Mouse (Mus musculus): Measurements from ENCODE around the gene Abcg1. TPM values are rescaled to one million over a fixed set of nuclear protein-coding genes. Genes with fewer than 3 reads are reported as not detected.

The Abcg1 gene
- polyA plus RNA-seq, 1 experiment from 2014 or later, result 21.8 TPM

DNA sequence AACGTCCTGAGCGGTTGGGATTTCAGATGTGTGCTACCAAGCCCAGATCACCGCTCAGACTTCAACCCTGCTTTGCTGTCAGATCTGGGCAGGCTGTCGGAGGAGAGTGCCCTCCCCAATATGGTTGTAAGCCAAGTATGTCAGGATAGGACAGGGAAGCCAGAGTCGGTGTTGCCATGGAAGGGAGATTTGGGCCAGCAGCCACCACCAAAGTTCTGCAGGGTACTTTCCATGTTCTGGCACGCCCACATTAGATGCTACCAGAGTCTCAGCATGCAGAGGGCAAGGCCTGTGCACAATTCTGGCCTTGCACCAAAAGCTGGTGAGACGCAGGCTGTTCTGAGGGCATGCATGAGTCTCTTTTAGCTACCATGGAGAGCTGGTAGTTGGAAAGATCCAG is 28.7 kb downstream of the Abcg1 start:
- ATAC-seq, result no peak
- no peaks in the 10 kb centered on the region for H3K27me3 ChIP-seq
- H3K36me3 ChIP-seq, result no peaks in the 10 kb centered on the region
- H3K4me1 ChIP-seq (replicated peaks), result peaks cover 41% of the 10 kb centered on the region
- H3K4me3 ChIP-seq (replicated peaks), result no peak overlapping the region
- H3K9ac ChIP-seq (replicated peaks), result no peak overlapping the region
- WGBS, result 92% methylated on average over 7 of the region's 7 CpGs
- no peak overlapping the region for H3K27ac ChIP-seq
- H3K4me2 ChIP-seq (replicated peaks), result no peak overlapping the region
- H3K9me3 ChIP-seq, result no peaks in the 10 kb centered on the region

DNA sequence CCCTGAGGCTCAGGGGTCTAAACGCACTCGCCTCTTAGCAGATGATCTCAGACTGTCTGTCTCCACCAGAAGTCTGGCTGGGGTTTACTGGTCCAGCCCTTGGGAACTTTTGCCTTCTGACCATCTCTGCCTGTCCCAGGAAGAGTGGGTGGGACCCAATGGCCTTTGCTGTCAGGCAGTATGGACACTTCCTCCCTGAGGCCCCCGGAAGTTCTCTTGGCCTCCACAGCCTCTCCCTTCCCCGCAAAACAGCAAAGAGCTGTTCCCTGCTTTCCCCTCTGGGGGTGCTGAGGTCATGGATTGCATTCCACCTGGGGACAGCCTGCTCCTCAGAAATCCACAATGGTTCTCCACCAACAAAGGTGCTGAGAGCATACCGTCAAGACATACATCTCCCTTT is 31.2 kb downstream of the Abcg1 start:
- Histone ChIP-seq H3K4me2 (replicated peaks) (no peak overlapping the region), H3K9ac (replicated peaks) (0 out of 2 replicates have a peak overlapping the region, but pooled peaks have one; percentile 5), H3K27ac (no peak overlapping the region), H3K27me3 (no peaks in the 10 kb centered on the region), H3K4me1 (replicated peaks) (peaks cover 45% of the 10 kb centered on the region), H3K4me3 (replicated peaks) (no peak overlapping the region), H3K36me3 (peaks cover 8% of the 10 kb centered on the region; the same call in 1 of the 2 replicates), H3K9me3 (no peaks in the 10 kb centered on the region; the same call in 1 of the 2 replicates)
- WGBS, result 64% methylated on average over 5 of the region's 5 CpGs
- ATAC-seq, result no peak

- H3K36me3 ChIP-seq, result peaks cover 10% of the 10 kb centered on the region
- H3K27ac ChIP-seq, result peak overlapping the region; percentile 68; the same call in 1 of the 2 replicates
- H3K4me3 ChIP-seq (replicated peaks), result no peak overlapping the region
- no peak overlapping the region for H3K4me2 ChIP-seq (replicated peaks)
- peaks cover 54% of the 10 kb centered on the region for H3K4me1 ChIP-seq (replicated peaks)
- no peak overlapping the region for H3K9ac ChIP-seq (replicated peaks)
- WGBS, result 80% methylated on average over 8 of the region's 8 CpGs
- H3K9me3 ChIP-seq, result no peaks in the 10 kb centered on the region; the same call in 1 of the 2 replicates
- no peak for ATAC-seq
- H3K27me3 ChIP-seq, result no peaks in the 10 kb centered on the region
These were observed 32.4 kb downstream of the Abcg1 start for GRCm38 (mm10) chr17:31089848-31090247.

- Histone ChIP-seq H3K27me3 (no peaks in the 10 kb centered on the region), H3K36me3 (peaks cover 21% of the 10 kb centered on the region), H3K27ac (peak overlapping the region; percentile 68), H3K4me3 (replicated peaks) (no peak overlapping the region), H3K9me3 (no peaks in the 10 kb centered on the region; the same call in 1 of the 2 replicates), H3K9ac (replicated peaks) (no peak overlapping the region), H3K4me2 (replicated peaks) (no peak overlapping the region), H3K4me1 (replicated peaks) (peaks cover 54% of the 10 kb centered on the region)
- WGBS, result 34% methylated on average over 13 of the region's 13 CpGs
- peak; percentile 40 for ATAC-seq
These were observed 33.7 kb downstream of the Abcg1 start for GRCm38 (mm10) chr17:31091023-31091735.

- Histone ChIP-seq H3K36me3 (peaks cover 52% of the 10 kb centered on the region), H3K4me3 (replicated peaks) (no peak overlapping the region), H3K9ac (replicated peaks) (no peak overlapping the region), H3K9me3 (no peaks in the 10 kb centered on the region; the same call in 1 of the 2 replicates), H3K4me2 (replicated peaks) (no peak overlapping the region), H3K4me1 (replicated peaks) (peaks cover 33% of the 10 kb centered on the region), H3K27ac (no peak overlapping the region), H3K27me3 (no peaks in the 10 kb centered on the region)
- WGBS, result 57% methylated on average over 5 of the region's 5 CpGs
- ATAC-seq, result no peak
These were observed 37.3 kb downstream of the Abcg1 start for GRCm38 (mm10) chr17:31094781-31095180.

DNA sequence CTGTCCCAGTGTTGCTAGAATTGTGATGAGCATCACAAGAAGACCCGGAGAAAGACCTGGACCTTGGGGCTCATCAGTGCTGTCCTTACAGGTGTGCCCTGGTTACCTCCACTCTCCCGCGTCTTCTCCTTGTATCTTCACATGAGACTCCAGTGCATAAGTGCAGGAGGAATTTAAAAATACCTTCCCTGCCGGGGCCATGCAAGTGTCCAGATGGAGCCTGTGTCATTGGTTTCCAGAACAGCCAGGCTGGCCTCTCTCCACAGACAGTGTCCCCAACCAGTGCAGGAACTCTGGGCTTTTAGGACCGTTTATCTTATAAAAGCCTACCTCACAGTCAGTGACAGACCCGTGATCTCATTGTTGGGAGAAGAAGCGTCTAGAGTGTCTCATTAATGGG is 38.1 kb downstream of the Abcg1 start:
- Histone ChIP-seq H3K27ac (no peak overlapping the region), H3K9me3 (no peaks in the 10 kb centered on the region; the same call in 1 of the 2 replicates), H3K9ac (replicated peaks) (no peak overlapping the region), H3K4me1 (replicated peaks) (peaks cover 25% of the 10 kb centered on the region), H3K4me2 (replicated peaks) (no peak overlapping the region), H3K4me3 (replicated peaks) (no peak overlapping the region), H3K36me3 (peaks cover 58% of the 10 kb centered on the region), H3K27me3 (no peaks in the 10 kb centered on the region)
- ATAC-seq, result no peak
- WGBS, result 85% methylated on average over 7 of the region's 7 CpGs

DNA sequence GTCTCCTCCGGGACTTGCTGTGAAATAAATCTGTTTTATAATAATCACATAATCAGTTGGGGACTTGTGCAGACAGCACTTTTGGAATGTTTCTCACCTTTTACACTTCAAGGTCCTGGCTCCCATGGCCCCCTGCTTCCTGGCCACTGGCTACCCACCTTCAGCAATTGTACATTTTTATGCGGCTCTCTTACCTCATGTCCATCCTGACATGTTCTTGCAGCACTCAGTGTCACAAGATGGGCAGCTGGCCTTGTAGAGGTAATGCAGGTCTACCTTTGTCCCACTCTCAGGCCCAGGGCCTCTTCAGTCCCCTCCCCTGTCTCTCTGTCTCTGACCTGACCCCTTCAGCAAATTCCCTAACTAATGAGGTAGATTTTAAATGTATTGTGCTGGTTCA is 39.4 kb downstream of the Abcg1 start:
- H3K27me3 ChIP-seq, result no peaks in the 10 kb centered on the region
- H3K9ac ChIP-seq (replicated peaks), result no peak overlapping the region
- H3K27ac ChIP-seq, result no peak overlapping the region
- no peak overlapping the region for H3K4me3 ChIP-seq (replicated peaks)
- H3K4me1 ChIP-seq (replicated peaks), result peaks cover 14% of the 10 kb centered on the region
- WGBS, result 91% methylated on average over 2 of the region's 2 CpGs
- H3K4me2 ChIP-seq (replicated peaks), result no peak overlapping the region
- H3K9me3 ChIP-seq, result no peaks in the 10 kb centered on the region; the same call in 1 of the 2 replicates
- ATAC-seq, result no peak
- H3K36me3 ChIP-seq, result peaks cover 61% of the 10 kb centered on the region

- ATAC-seq, result no peak
These were observed 41.3 kb downstream of the Abcg1 start for GRCm38 (mm10) chr17:31098788-31099187.

DNA sequence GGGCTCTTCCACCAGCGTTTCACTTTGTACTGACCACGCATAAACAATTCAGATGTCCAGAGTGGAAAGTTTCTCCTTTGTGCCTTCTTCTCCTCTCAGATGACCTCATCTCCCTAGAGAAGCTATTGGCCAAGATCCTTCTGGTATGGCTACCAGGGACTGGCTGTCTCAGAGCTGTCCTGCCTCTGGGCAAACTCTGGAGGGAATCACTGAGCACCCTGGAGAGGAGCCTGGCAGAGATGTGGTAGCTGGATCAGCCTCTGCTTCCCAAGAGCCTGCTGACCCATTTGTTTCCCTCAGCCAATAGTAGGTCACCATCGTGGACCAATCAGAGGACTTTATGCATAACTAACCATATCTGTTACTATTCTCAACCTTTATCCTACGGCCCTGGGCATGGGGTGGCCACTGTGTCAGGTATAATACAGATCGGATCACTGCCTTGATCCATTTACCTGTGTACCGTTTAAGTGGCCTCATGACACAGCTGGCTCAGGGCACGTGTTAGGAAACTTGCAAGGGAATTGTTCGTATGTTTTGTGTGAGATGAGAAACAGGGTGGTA is 45.6 kb downstream of the Abcg1 start:
- H3K4me2 ChIP-seq (replicated peaks), result no peak overlapping the region
- no peak overlapping the region for H3K4me3 ChIP-seq (replicated peaks)
- ATAC-seq, result no peak
- no peaks in the 10 kb centered on the region for H3K9me3 ChIP-seq
- peaks cover 53% of the 10 kb centered on the region for H3K36me3 ChIP-seq
- H3K27ac ChIP-seq, result no peak overlapping the region
- 86% methylated on average over 8 of the region's 8 CpGs for WGBS
- H3K9ac ChIP-seq (replicated peaks), result no peak overlapping the region
- no peaks in the 10 kb centered on the region for H3K4me1 ChIP-seq (replicated peaks)
- no peaks in the 10 kb centered on the region for H3K27me3 ChIP-seq

More at GRCm38 (mm10) chr17:31098788-31099187, 41.3 kb downstream of the Abcg1 start:
- no peak overlapping the region for H3K4me3 ChIP-seq (replicated peaks)
- no peak overlapping the region for H3K4me2 ChIP-seq (replicated peaks)
- no peak overlapping the region for H3K27ac ChIP-seq
- no peaks in the 10 kb centered on the region for H3K27me3 ChIP-seq
- no peak overlapping the region for H3K9ac ChIP-seq (replicated peaks)
- 88% methylated on average over 5 of the region's 5 CpGs for WGBS
- H3K36me3 ChIP-seq, result peaks cover 60% of the 10 kb centered on the region
- H3K9me3 ChIP-seq, result no peaks in the 10 kb centered on the region
- peaks cover 9% of the 10 kb centered on the region; the same call in 1 of the 2 replicates for H3K4me1 ChIP-seq (replicated peaks)

DNA sequence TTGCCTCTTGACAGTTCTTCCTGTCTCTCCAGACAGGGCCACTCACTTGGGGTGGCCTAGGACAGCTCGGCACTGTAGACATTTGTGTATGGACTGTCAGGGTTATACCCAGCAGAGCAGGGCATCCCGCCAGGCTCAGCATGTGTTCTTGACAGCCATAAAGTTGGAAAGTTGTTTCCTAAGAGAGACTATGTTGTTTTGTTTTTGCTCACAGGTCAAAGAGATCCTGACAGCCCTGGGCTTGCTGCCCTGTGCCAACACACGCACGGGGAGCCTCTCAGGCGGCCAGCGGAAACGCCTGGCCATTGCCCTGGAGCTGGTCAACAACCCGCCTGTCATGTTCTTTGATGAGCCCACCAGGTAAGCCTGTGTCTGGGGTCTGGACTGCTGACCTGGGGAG is 46.3 kb downstream of the Abcg1 start:
- H3K4me2 ChIP-seq (replicated peaks), result no peak overlapping the region
- no peak overlapping the region for H3K4me3 ChIP-seq (replicated peaks)
- H3K27me3 ChIP-seq, result no peaks in the 10 kb centered on the region
- H3K4me1 ChIP-seq (replicated peaks), result no peaks in the 10 kb centered on the region
- no peaks in the 10 kb centered on the region for H3K9me3 ChIP-seq
- H3K9ac ChIP-seq (replicated peaks), result no peak overlapping the region
- H3K36me3 ChIP-seq, result peaks cover 57% of the 10 kb centered on the region
- 86% methylated on average over 8 of the region's 8 CpGs for WGBS
- no peak for ATAC-seq
- H3K27ac ChIP-seq, result no peak overlapping the region

- ATAC-seq, result no peak
- H3K4me3 ChIP-seq (replicated peaks), result no peak overlapping the region
- no peak overlapping the region for H3K27ac ChIP-seq
- 92% methylated on average over 15 of the region's 15 CpGs for WGBS
- H3K36me3 ChIP-seq, result peaks cover 71% of the 10 kb centered on the region
- no peak overlapping the region for H3K4me2 ChIP-seq (replicated peaks)
- no peaks in the 10 kb centered on the region for H3K9me3 ChIP-seq
- H3K27me3 ChIP-seq, result no peaks in the 10 kb centered on the region
- H3K4me1 ChIP-seq (replicated peaks), result peaks cover 7% of the 10 kb centered on the region
- no peak overlapping the region for H3K9ac ChIP-seq (replicated peaks)
These were observed 50.9 kb downstream of the Abcg1 start for GRCm38 (mm10) chr17:31108388-31108787.

DNA sequence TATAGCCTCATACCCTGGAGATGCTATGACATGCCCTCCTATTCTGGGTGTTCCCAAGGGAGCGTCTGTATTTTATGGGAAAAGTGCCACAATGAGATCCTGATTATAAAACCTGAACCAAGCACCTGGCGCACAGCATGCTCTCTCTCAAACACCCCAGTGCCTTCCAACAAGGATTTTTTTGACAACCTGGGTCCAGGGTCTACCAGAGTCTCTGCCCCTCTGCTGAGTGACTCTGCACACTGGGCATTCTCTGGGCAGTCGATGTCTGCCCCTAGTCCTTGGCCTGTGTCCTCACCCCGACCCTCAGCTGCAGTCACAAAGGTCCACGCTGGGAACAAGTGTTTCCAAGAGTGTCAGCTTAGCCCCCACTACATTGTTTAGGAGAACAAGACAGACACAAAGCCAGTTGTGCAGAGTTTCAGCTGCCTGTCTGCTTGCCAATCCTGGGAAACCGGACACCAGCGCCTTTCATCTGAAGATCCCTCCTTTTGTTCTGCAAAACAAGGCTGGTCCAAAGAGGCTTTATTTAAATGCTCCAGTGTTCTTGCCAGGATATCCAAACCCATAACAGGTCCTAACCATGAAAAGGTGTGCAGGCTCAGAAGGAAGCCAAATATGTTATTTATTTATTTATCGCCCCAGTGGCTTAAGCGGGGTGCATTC is 55.8 kb downstream of the Abcg1 start:
- H3K4me3 ChIP-seq (replicated peaks), result no peak overlapping the region
- peak; percentile 19; the same call in 1 of the 2 replicates for ATAC-seq
- H3K36me3 ChIP-seq, result peaks cover 75% of the 10 kb centered on the region
- H3K4me1 ChIP-seq (replicated peaks), result peaks cover 15% of the 10 kb centered on the region
- WGBS, result 16% methylated on average over 9 of the region's 9 CpGs
- no peaks in the 10 kb centered on the region for H3K9me3 ChIP-seq
- no peak overlapping the region for H3K9ac ChIP-seq (replicated peaks)
- peak overlapping the region; percentile 61 for H3K27ac ChIP-seq
- H3K4me2 ChIP-seq (replicated peaks), result no peak overlapping the region
- no peaks in the 10 kb centered on the region for H3K27me3 ChIP-seq
